Comparison of ENCODE assay signal across 17 mouse cellular contexts in the genomic region with DNA sequence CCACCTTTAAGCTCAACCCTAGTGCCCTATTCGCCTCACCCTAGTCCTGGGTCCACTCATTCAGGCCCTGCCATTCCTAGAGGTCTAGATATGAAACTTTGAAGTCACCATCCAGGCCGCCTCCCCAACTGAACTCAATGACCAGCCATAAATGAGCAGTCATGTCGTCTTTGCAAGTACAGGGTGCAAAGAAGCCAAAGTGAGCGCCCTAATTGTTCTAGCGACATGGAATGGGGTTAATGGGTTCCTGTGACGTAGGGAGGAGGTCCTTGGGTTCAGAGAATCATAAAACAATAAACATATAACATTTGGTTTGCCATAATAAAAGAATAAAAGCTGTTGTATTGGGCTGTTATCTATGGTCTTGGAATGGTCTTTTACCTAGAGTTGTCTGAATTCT. TPM values are rescaled to one million over a fixed set of nuclear protein-coding genes. Genes with fewer than 3 reads are reported as not detected.
DNase-seq lines count a peak whose midpoint lies in the region; ATAC-seq and TF ChIP-seq lines count a peak whose summit lies in the region.
"Had no signal": no experiment of that assay in that cellular context is flagged by ENCODE, and none has a peak within 500 bp of the region (broad histone marks: within the 10 kb centered on the region; RNA-seq: fewer than 3 reads in every experiment).

No protein-coding gene starts in this region.

- H3K27ac ChIP-seq in liver, embryonic 12.5 days = no peak overlapping the region
- no peak overlapping the region for H3K27ac ChIP-seq in intestine, embryonic 14.5 days (ENCODE audit: low read depth)
- H3K27ac ChIP-seq in intestine, embryonic 15.5 days = no peak overlapping the region
- no peak overlapping the region for H3K27ac ChIP-seq in intestine, postnatal 0 days (ENCODE audit: low read depth, low read length)
- no peak overlapping the region for H3K27ac ChIP-seq in thymus, adult 2 months (ENCODE audit: control insufficient read depth, insufficient read depth, low read length)
- H3K27ac ChIP-seq: embryonic facial prominence, embryonic 13.5 days; embryonic facial prominence, embryonic 15.5 days; forebrain, embryonic 10.5 days; forebrain, embryonic 12.5 days had no signal

- TF ChIP-seq CTCF in intestine, postnatal 0 days (IDR thresholded peaks at IDR 0.05; ENCODE audit: low read depth) = no peak
- no peak for TF ChIP-seq CTCF in thymus, adult 2 months (IDR thresholded peaks at IDR 0.05; ENCODE audit: borderline replicate concordance, control insufficient read depth, extremely low read depth, insufficient read depth, low read length, poor library complexity)

- TF ChIP-seq POLR2A in thymus, adult 2 months (IDR thresholded peaks at IDR 0.05; ENCODE audit: control insufficient read depth, extremely low read depth, insufficient read depth, low read length, poor library complexity) = no peak

- no peak overlapping the region for H3K4me3 ChIP-seq in liver, embryonic 12.5 days
- H3K4me3 ChIP-seq in intestine, embryonic 14.5 days (ENCODE audit: low read depth, low read length) = no peak overlapping the region
- no peak overlapping the region for H3K4me3 ChIP-seq in intestine, embryonic 15.5 days (replicated peaks)
- H3K4me3 ChIP-seq in intestine, postnatal 0 days (ENCODE audit: low read depth, low read length) = no peak overlapping the region
- no peak overlapping the region for H3K4me3 ChIP-seq in thymus, adult 2 months (ENCODE audit: control insufficient read depth, insufficient read depth, low read length)
- H3K4me3 ChIP-seq: embryonic facial prominence, embryonic 13.5 days; embryonic facial prominence, embryonic 15.5 days; erythroblast, embryonic 14.5 days; forebrain, embryonic 10.5 days; forebrain, embryonic 12.5 days had no signal

- peaks cover 39% of the 10 kb centered on the region for H3K4me1 ChIP-seq in liver, embryonic 12.5 days
- peaks cover 7% of the 10 kb centered on the region; the same call in 1 of the 2 replicates for H3K4me1 ChIP-seq in intestine, embryonic 14.5 days (replicated peaks; ENCODE audit: control insufficient read depth, insufficient read depth, low read length)
- 0 out of 2 replicates have a peak, but pooled peaks cover 2% of the 10 kb centered on the region for H3K4me1 ChIP-seq in intestine, embryonic 15.5 days (replicated peaks)
- H3K4me1 ChIP-seq in intestine, postnatal 0 days (replicated peaks; ENCODE audit: control insufficient read depth, insufficient read depth, low read length) = no peaks in the 10 kb centered on the region
- no peaks in the 10 kb centered on the region for H3K4me1 ChIP-seq in thymus, adult 2 months (replicated peaks; ENCODE audit: control insufficient read depth, insufficient read depth, low read length)
- H3K4me1 ChIP-seq: embryonic facial prominence, embryonic 13.5 days; embryonic facial prominence, embryonic 15.5 days; forebrain, embryonic 10.5 days; forebrain, embryonic 12.5 days had no signal

- H3K4me2 ChIP-seq in liver, embryonic 12.5 days = no peak overlapping the region
- H3K4me2 ChIP-seq in intestine, embryonic 14.5 days (ENCODE audit: low read length) = no peak overlapping the region
- H3K4me2 ChIP-seq in intestine, embryonic 15.5 days (replicated peaks) = no peak overlapping the region
- H3K4me2 ChIP-seq in intestine, postnatal 0 days (replicated peaks; ENCODE audit: low read depth) = no peak overlapping the region
- H3K4me2 ChIP-seq: embryonic facial prominence, embryonic 13.5 days; embryonic facial prominence, embryonic 15.5 days; forebrain, embryonic 12.5 days had no signal

- no peaks in the 10 kb centered on the region for H3K9me3 ChIP-seq in liver, embryonic 12.5 days (replicated peaks)
- no peaks in the 10 kb centered on the region for H3K9me3 ChIP-seq in intestine, embryonic 14.5 days (ENCODE audit: control insufficient read depth, low read length)
- no peaks in the 10 kb centered on the region for H3K9me3 ChIP-seq in intestine, embryonic 15.5 days
- no peaks in the 10 kb centered on the region for H3K9me3 ChIP-seq in intestine, postnatal 0 days (ENCODE audit: control insufficient read depth)
- H3K9me3 ChIP-seq: embryonic facial prominence, embryonic 13.5 days; embryonic facial prominence, embryonic 15.5 days; forebrain, embryonic 10.5 days; forebrain, embryonic 12.5 days had no signal

- no peaks in the 10 kb centered on the region for H3K36me3 ChIP-seq in liver, embryonic 12.5 days
- H3K36me3 ChIP-seq in intestine, embryonic 14.5 days (ENCODE audit: control insufficient read depth, insufficient read depth, low read length) = no peaks in the 10 kb centered on the region
- H3K36me3 ChIP-seq in intestine, embryonic 15.5 days = no peaks in the 10 kb centered on the region
- no peaks in the 10 kb centered on the region for H3K36me3 ChIP-seq in intestine, postnatal 0 days (ENCODE audit: control insufficient read depth, insufficient read depth)
- no peaks in the 10 kb centered on the region for H3K36me3 ChIP-seq in thymus, adult 2 months (ENCODE audit: control insufficient read depth, insufficient read depth, low read length)
- H3K36me3 ChIP-seq: embryonic facial prominence, embryonic 13.5 days; embryonic facial prominence, embryonic 15.5 days; forebrain, embryonic 10.5 days; forebrain, embryonic 12.5 days had no signal

- no peak for DNase-seq in liver
- no peak for DNase-seq in intestine, embryonic 14.5 days (ENCODE audit: low spot score)
- DNase-seq in thymus, adult 2 months = no peak
- DNase-seq in kidney, adult 11 months = no peak
- DNase-seq in thymus, postnatal 36 days = no peak
- DNase-seq: adrenal gland, adult 2 months; cerebellum, adult 11 months had no signal

- WGBS in liver, embryonic 12.5 days (ENCODE audit: insufficient replicate concordance) = 57% methylated on average over 6 of the region's 6 CpGs
- WGBS in intestine, embryonic 14.5 days = 50% methylated on average over 6 of the region's 6 CpGs
- 44% methylated on average over 6 of the region's 6 CpGs for WGBS in intestine, embryonic 15.5 days
- 22% methylated on average over 6 of the region's 6 CpGs for WGBS in intestine, postnatal 0 days
- 66% methylated on average over 6 of the region's 6 CpGs for WGBS in thymus, adult 2 months

- H3K9ac ChIP-seq in liver, embryonic 12.5 days = no peak overlapping the region
- no peak overlapping the region for H3K9ac ChIP-seq in intestine, embryonic 14.5 days (ENCODE audit: low read length)
- H3K9ac ChIP-seq in intestine, embryonic 15.5 days = no peak overlapping the region
- no peak overlapping the region for H3K9ac ChIP-seq in intestine, postnatal 0 days (ENCODE audit: low read depth, low read length)
- H3K9ac ChIP-seq: embryonic facial prominence, embryonic 13.5 days; embryonic facial prominence, embryonic 15.5 days; forebrain, embryonic 12.5 days had no signal

- H3K27me3 ChIP-seq in liver, embryonic 12.5 days (replicated peaks) = peaks cover 5% of the 10 kb centered on the region; the same call in 1 of the 2 replicates
- H3K27me3 ChIP-seq in intestine, embryonic 14.5 days (replicated peaks; ENCODE audit: control insufficient read depth, insufficient read depth, low read length) = peaks cover 3% of the 10 kb centered on the region; the same call in 1 of the 2 replicates
- H3K27me3 ChIP-seq in intestine, embryonic 15.5 days (replicated peaks) = peaks cover 4% of the 10 kb centered on the region; the same call in 1 of the 2 replicates
- no peaks in the 10 kb centered on the region for H3K27me3 ChIP-seq in intestine, postnatal 0 days (replicated peaks; ENCODE audit: control insufficient read depth, insufficient read depth, low read length)
- no peaks in the 10 kb centered on the region for H3K27me3 ChIP-seq in thymus, adult 2 months (ENCODE audit: control insufficient read depth, insufficient read depth, low read length)
- H3K27me3 ChIP-seq: embryonic facial prominence, embryonic 13.5 days; embryonic facial prominence, embryonic 15.5 days; forebrain, embryonic 12.5 days had no signal

- peak; percentile 40; the same call in 1 of the 2 replicates for ATAC-seq in liver, embryonic 12.5 days
- peak; percentile 40; the same call in 1 of the 2 replicates for ATAC-seq in intestine, embryonic 14.5 days (replicated peaks; ENCODE audit: low FRiP score, low TSS enrichment, low read depth)
- peak; percentile 81 for ATAC-seq in intestine, embryonic 15.5 days
- ATAC-seq in intestine, postnatal 0 days = peak; percentile 96
- ATAC-seq: forebrain, embryonic 14.5 days had no signal

RNA-seq across cellular contexts. Expression of a gene that starts 47.9 kb away (rescaled TPM):
- 17.6 and 18.5 TPM in 2 replicates for polyA plus RNA-seq in liver, embryonic 12.5 days (2016; fragmentation: Nextera tagmentation; extraction: Ambion mirVana)
- 1.1 and 1.2 TPM in 2 replicates for polyA plus RNA-seq in intestine, embryonic 14.5 days (2014; fragmentation: Nextera tagmentation; extraction: Ambion mirVana)
- polyA plus RNA-seq in intestine, embryonic 15.5 days (2015; fragmentation: Nextera tagmentation; extraction: Ambion mirVana) = 2.3 TPM in 2 replicates
- 8.5 and 9.3 TPM in 2 replicates for polyA plus RNA-seq in intestine, postnatal 0 days (2015; fragmentation: Nextera tagmentation; extraction: Ambion mirVana)
- polyA plus RNA-seq in thymus, adult 2 months (2012; rRNA removed) = 0.09 and 0.19 TPM in 2 replicates
- polyA plus RNA-seq: adrenal gland, adult 2 months; C2C12 had no signal

Comparison
In these comparisons a context has a peak if more than half of its experiments do, and no peak if none do; other contexts are left out.
1. ATAC-seq: peak in every context shown above with its lines; median percentile 96 in intestine, postnatal 0 days; 81 in intestine, embryonic 15.5 days; 40 in liver, embryonic 12.5 days; 40 in intestine, embryonic 14.5 days.